Mouse (Mus musculus): ENCODE results near the gene Mfsd11. TPM values are rescaled to one million over a fixed set of nuclear protein-coding genes. Genes with fewer than 3 reads are reported as not detected.

Gene Mfsd11
- total RNA-seq, 1 experiment = 26.5 TPM

GRCm38 (mm10) chr11:116922058-116922457 is 69.8 kb downstream of the Mfsd11 start:
- Histone ChIP-seq H3K27ac (ENCODE audit: insufficient read depth, low read depth, low read length, poor library complexity, severe bottlenecking) (no peak overlapping the region), H3K9ac (ENCODE audit: insufficient read depth, low read depth, low read length, poor library complexity, severe bottlenecking) (no peak overlapping the region), H3K4me3 (ENCODE audit: insufficient read depth in 1 of 2, low read depth in 1 of 2, low read length in 2 of 2, poor library complexity in 1 of 2, severe bottlenecking in 1 of 2) (no peak overlapping the region), H3K9me3 (ENCODE audit: control insufficient read depth, insufficient read depth, low read depth, low read length) (no peaks in the 10 kb centered on the region), H3K4me1 (ENCODE audit: control insufficient read depth in 2 of 2, insufficient read depth in 2 of 2, low read length in 2 of 2, poor library complexity in 1 of 2) (peaks cover 0 to 16% of the 10 kb centered on the region in 2 experiments; a peak in 1 of 4 replicates), H3K36me3 (ENCODE audit: control insufficient read depth, insufficient read depth, low read length, poor library complexity, severe bottlenecking) (no peaks in the 10 kb centered on the region; the same call in 1 of the 2 replicates)
- in situ Hi-C loops (cut with MboI; ENCODE audit: low sequenced_read_pairs in 2 of 2, unreplicated experiment in 2 of 2) = loop anchor here in 1 of 2 experiments (25.0 kb wide), 1 partner anchor 90 kb away; no protein-coding TSS in a partner anchor
- TF ChIP-seq HCFC1 (IDR thresholded peaks at IDR 0.05; ENCODE audit: borderline replicate concordance, insufficient read depth, low read length) = no peak
- TF ChIP-seq ZNF384 (IDR thresholded peaks at IDR 0.05; ENCODE audit: low read depth, low read length) = no peak
- no peak for TF ChIP-seq ZC3H11A (IDR thresholded peaks at IDR 0.05; ENCODE audit: borderline replicate concordance, low read depth, low read length)
- no peak for TF ChIP-seq CHD2 (IDR thresholded peaks at IDR 0.05; ENCODE audit: low read depth, low read length)
- no peak for TF ChIP-seq MAFK (IDR thresholded peaks at IDR 0.05; ENCODE audit: insufficient read depth, low read depth, low read length)
- no peak for DNase-seq (ENCODE audit: low read depth, low spot score)

Other genes with a start within 250 kb of the Mfsd11 start
- gene Rhbdf2, start 225.4 kb upstream of the Mfsd11 start, total RNA-seq (2012; rRNA removed) = 29.3 and 53.8 TPM in 2 replicates
- 2.0 and 2.2 TPM in 2 replicates for gene Prcd, start 198.9 kb upstream of the Mfsd11 start, total RNA-seq (2012; rRNA removed)
- gene Cygb, start 198.1 kb upstream of the Mfsd11 start, total RNA-seq (2012; rRNA removed) = 0.37 and 0.40 TPM in 2 replicates
- not detected in 2 replicates for gene St6galnac1, start 76.9 kb upstream of the Mfsd11 start, total RNA-seq (2012; rRNA removed)
- 5.8 and 9.4 TPM in 2 replicates for gene Mxra7, start 24.4 kb upstream of the Mfsd11 start, total RNA-seq (2012; rRNA removed)
- gene Mettl23, start 9.2 kb upstream of the Mfsd11 start, total RNA-seq (2012; rRNA removed) = 34.4 and 36.6 TPM in 2 replicates
- gene Jmjd6, start 9.0 kb upstream of the Mfsd11 start, total RNA-seq (2012; rRNA removed) = 78.1 and 80.8 TPM in 2 replicates
- 361 and 367 TPM in 2 replicates for gene Srsf2, start 654 bp downstream of the Mfsd11 start, total RNA-seq (2012; rRNA removed)
- 7.1 and 10.1 TPM in 2 replicates for gene Mgat5b, start 66.4 kb downstream of the Mfsd11 start, total RNA-seq (2012; rRNA removed)